Mouse (Mus musculus): ENCODE results near the gene Nckap1l.

GRCm38 (mm10) chr15:103471488-103472194 is 18.0 kb downstream of the Nckap1l start:
- TF ChIP-seq POLR2A (IDR thresholded peaks at IDR 0.05; ENCODE audit: borderline replicate concordance, extremely low read depth, insufficient read depth, insufficient read length, poor library complexity, severe bottlenecking) (no peak), CTCF (IDR thresholded peaks at IDR 0.05; ENCODE audit: borderline replicate concordance, extremely low read depth, insufficient read depth, insufficient read length) (no peak)

Measured in brain, embryonic 14.5 days (tissue).